Mouse (Mus musculus) limb, embryonic 12.5 days (tissue): ENCODE measurements at regions not wholly inside any gene's neighbourhood (a gene's known extent, or its start where the extent isn't known, plus 50 kb on each side); places are given as distances from the start of the nearest gene placed in this dataset.
"Not testable (repeated sequence)": the region's sequence is repeated elsewhere in the genome, so short reads cannot be mapped to it uniquely, and the experiment has no call there.

ENCODE experiments used
- ATAC-seq: fragments of 200-750 bp; cut with Nextera tagmentation; 2 replicates; pipeline ENCODE4 v1.8.0; 2017; ENCODE audit warnings: low read depth, moderate TSS enrichment; ENCODE audit not compliant: insufficient number of reproducible peaks, insufficient read depth, low FRiP score, low TSS enrichment
- H3K27ac ChIP-seq: fragments of 300-500 bp; sonication (generic); 2 replicates; pipeline ENCODE4 v1.5.1; 2016; ENCODE audit warnings: mild to moderate bottlenecking, moderate library complexity
- H3K27me3 ChIP-seq: fragments of 300-500 bp; sonication (generic); 2 replicates; pipeline ENCODE4 v1.6.1; 2016; ENCODE audit warnings: mild to moderate bottlenecking, moderate library complexity
- H3K36me3 ChIP-seq: fragments of 300-500 bp; sonication (generic); 2 replicates; pipeline ENCODE4 v1.6.1; 2016; ENCODE audit warnings: mild to moderate bottlenecking, moderate library complexity
- H3K4me1 ChIP-seq: fragments of 300-500 bp; sonication (generic); replicated peaks from 2 replicates; pipeline ENCODE4 v1.6.1; 2016
- H3K4me2 ChIP-seq: fragments of 300-500 bp; sonication (generic); 2 replicates; pipeline ENCODE4 v1.6.1; 2016; ENCODE audit warnings: mild to moderate bottlenecking, moderate library complexity
- H3K4me3 ChIP-seq: fragments of 300-500 bp; sonication (generic); replicated peaks from 2 replicates; pipeline ENCODE4 v1.5.1; 2016; ENCODE audit warnings: mild to moderate bottlenecking
- H3K9ac ChIP-seq: fragments of 300-500 bp; sonication (generic); replicated peaks from 2 replicates; pipeline ENCODE4 v1.6.1; 2016; ENCODE audit warnings: mild to moderate bottlenecking, moderate library complexity
- H3K9me3 ChIP-seq: fragments of 300-500 bp; sonication (generic); 2 replicates; pipeline ENCODE4 v1.6.1; 2016; ENCODE audit warnings: mild to moderate bottlenecking, moderate library complexity
- WGBS: fragments of 180-500 bp; shearing (Covaris S2); methylation state at CpG from one replicate; pipeline ENCODE4 v1.1.7; 2016; 5-methylcytosine and 5-hydroxymethylcytosine counted together

GRCm38 (mm10) chr16:65629186-65629585 is 66.7 kb upstream of the Chmp2b start:
- no peaks in the 10 kb centered on the region for H3K36me3 ChIP-seq
- H3K27me3 ChIP-seq = no peaks in the 10 kb centered on the region
- 10% methylated on average over 10 of the region's 10 CpGs for WGBS
- H3K4me3 ChIP-seq = no peak overlapping the region
- H3K4me2 ChIP-seq = no peak overlapping the region
- no peak; the same call in 1 of the 2 replicates for ATAC-seq
- H3K27ac ChIP-seq = no peak overlapping the region
- H3K4me1 ChIP-seq = no peaks in the 10 kb centered on the region
- H3K9me3 ChIP-seq = no peaks in the 10 kb centered on the region
- H3K9ac ChIP-seq = no peak overlapping the region

GRCm38 (mm10) chr16:65631680-65632079 is 69.2 kb upstream of the Chmp2b start:
- WGBS = 56% methylated on average over 5 of the region's 5 CpGs
- no peak for ATAC-seq
- no peak overlapping the region for H3K27ac ChIP-seq
- H3K4me2 ChIP-seq = no peak overlapping the region
- H3K9me3 ChIP-seq = no peaks in the 10 kb centered on the region
- H3K4me1 ChIP-seq = no peaks in the 10 kb centered on the region
- no peaks in the 10 kb centered on the region for H3K27me3 ChIP-seq
- H3K4me3 ChIP-seq = no peak overlapping the region
- H3K9ac ChIP-seq = no peak overlapping the region
- no peaks in the 10 kb centered on the region for H3K36me3 ChIP-seq

- H3K27me3 ChIP-seq, ATAC-seq, H3K9ac ChIP-seq, H3K4me1 ChIP-seq, H3K4me2 ChIP-seq, H3K4me3 ChIP-seq, H3K9me3 ChIP-seq, H3K36me3 ChIP-seq, H3K27ac ChIP-seq: not testable (repeated sequence)
- 88% methylated on average over 3 of the region's 3 CpGs for WGBS
These were observed 84.2 kb upstream of the Chmp2b start for GRCm38 (mm10) chr16:65646741-65647140.

GRCm38 (mm10) chr16:65649061-65649460 is 86.5 kb upstream of the Chmp2b start:
- Histone ChIP-seq H3K36me3 (no peaks in the 10 kb centered on the region), H3K27ac (no peak overlapping the region), H3K27me3 (no peaks in the 10 kb centered on the region), H3K9ac (no peak overlapping the region), H3K4me3 (no peak overlapping the region), H3K4me2 (no peak overlapping the region), H3K9me3 (no peaks in the 10 kb centered on the region), H3K4me1 (no peaks in the 10 kb centered on the region)
- 85% methylated on average over 3 of the region's 3 CpGs for WGBS
- no peak for ATAC-seq

- no peaks in the 10 kb centered on the region for H3K4me1 ChIP-seq
- no peak for ATAC-seq
- H3K4me3 ChIP-seq = no peak overlapping the region
- no peaks in the 10 kb centered on the region for H3K27me3 ChIP-seq
- no peak overlapping the region for H3K4me2 ChIP-seq
- H3K9me3 ChIP-seq = no peaks in the 10 kb centered on the region
- no peaks in the 10 kb centered on the region for H3K36me3 ChIP-seq
- H3K9ac ChIP-seq = no peak overlapping the region
- no peak overlapping the region for H3K27ac ChIP-seq
These were observed 93.0 kb upstream of the Chmp2b start for GRCm38 (mm10) chr16:65655490-65655889.

- H3K4me1 ChIP-seq = no peaks in the 10 kb centered on the region
- ATAC-seq = no peak
- H3K27me3 ChIP-seq = no peaks in the 10 kb centered on the region
- no peaks in the 10 kb centered on the region for H3K9me3 ChIP-seq
- H3K4me2 ChIP-seq = no peak overlapping the region
- no peak overlapping the region for H3K9ac ChIP-seq
- no peak overlapping the region for H3K27ac ChIP-seq
- H3K4me3 ChIP-seq = no peak overlapping the region
- no peaks in the 10 kb centered on the region for H3K36me3 ChIP-seq
- WGBS = 65% methylated on average over 2 of the region's 2 CpGs
These were observed 95.3 kb upstream of the Chmp2b start for GRCm38 (mm10) chr16:65657829-65658228.

- no peak overlapping the region for H3K27ac ChIP-seq
- no peak overlapping the region for H3K4me3 ChIP-seq
- no peak overlapping the region for H3K4me2 ChIP-seq
- ATAC-seq = peak; percentile 56; the same call in 1 of the 2 replicates
- H3K4me1 ChIP-seq = no peaks in the 10 kb centered on the region
- no peaks in the 10 kb centered on the region for H3K36me3 ChIP-seq
- H3K27me3 ChIP-seq = no peaks in the 10 kb centered on the region
- no peaks in the 10 kb centered on the region for H3K9me3 ChIP-seq
- H3K9ac ChIP-seq = no peak overlapping the region
- WGBS = 63% methylated on average over 3 of the region's 3 CpGs
These were observed 102.3 kb upstream of the Chmp2b start for GRCm38 (mm10) chr16:65664787-65665186.

GRCm38 (mm10) chr16:65672116-65672515 is 109.6 kb upstream of the Chmp2b start:
- H3K36me3 ChIP-seq = no peaks in the 10 kb centered on the region
- H3K4me1 ChIP-seq = no peaks in the 10 kb centered on the region
- H3K27ac ChIP-seq = no peak overlapping the region
- ATAC-seq = no peak
- no peak overlapping the region for H3K4me2 ChIP-seq
- WGBS = 94% methylated on average over 2 of the region's 2 CpGs
- no peaks in the 10 kb centered on the region for H3K27me3 ChIP-seq
- H3K4me3 ChIP-seq = no peak overlapping the region
- H3K9ac ChIP-seq = no peak overlapping the region
- no peaks in the 10 kb centered on the region for H3K9me3 ChIP-seq

GRCm38 (mm10) chr16:65683089-65683488 is 120.6 kb upstream of the Chmp2b start:
- no peak for ATAC-seq
- Histone ChIP-seq H3K9me3 (no peaks in the 10 kb centered on the region), H3K4me2 (no peak overlapping the region), H3K9ac (no peak overlapping the region), H3K36me3 (no peaks in the 10 kb centered on the region), H3K27ac (no peak overlapping the region), H3K4me3 (no peak overlapping the region), H3K4me1 (no peaks in the 10 kb centered on the region), H3K27me3 (no peaks in the 10 kb centered on the region)
- WGBS = 62% methylated on average over 7 of the region's 7 CpGs

GRCm38 (mm10) chr16:65683703-65684320 is 121.3 kb upstream of the Chmp2b start:
- Histone ChIP-seq H3K9ac (no peak overlapping the region), H3K9me3 (no peaks in the 10 kb centered on the region), H3K27ac (no peak overlapping the region), H3K27me3 (no peaks in the 10 kb centered on the region), H3K4me3 (no peak overlapping the region), H3K4me2 (no peak overlapping the region), H3K4me1 (no peaks in the 10 kb centered on the region), H3K36me3 (no peaks in the 10 kb centered on the region)
- no peak for ATAC-seq

- Histone ChIP-seq H3K27me3 (no peaks in the 10 kb centered on the region), H3K9me3 (no peaks in the 10 kb centered on the region), H3K27ac (no peak overlapping the region), H3K4me2 (no peak overlapping the region), H3K9ac (no peak overlapping the region), H3K36me3 (no peaks in the 10 kb centered on the region), H3K4me3 (no peak overlapping the region), H3K4me1 (no peaks in the 10 kb centered on the region)
- WGBS = 92% methylated on average over 2 of the region's 2 CpGs
- no peak for ATAC-seq
These were observed 121.4 kb upstream of the Vgll3 start for GRCm38 (mm10) chr16:65693626-65694025.

GRCm38 (mm10) chr16:65715631-65716030 is 99.4 kb upstream of the Vgll3 start:
- Histone ChIP-seq H3K4me2 (no peak overlapping the region), H3K27me3 (no peaks in the 10 kb centered on the region)
- no peak for ATAC-seq

More at GRCm38 (mm10) chr16:65715631-65716030, 99.4 kb upstream of the Vgll3 start:
- no peaks in the 10 kb centered on the region for H3K9me3 ChIP-seq
- H3K4me3 ChIP-seq = no peak overlapping the region
- H3K27ac ChIP-seq = no peak overlapping the region
- H3K9ac ChIP-seq = no peak overlapping the region
- no peaks in the 10 kb centered on the region for H3K36me3 ChIP-seq
- 0 out of 2 replicates have a peak, but pooled peaks cover 3% of the 10 kb centered on the region for H3K4me1 ChIP-seq
